Mouse (Mus musculus): ENCODE measurements at regions not wholly inside any gene's neighbourhood (a gene's known extent, or its start where the extent isn't known, plus 50 kb on each side); places are given as distances from the start of the nearest gene placed in this dataset.

- Histone ChIP-seq H3K27me3 (ENCODE audit: control insufficient read depth, insufficient read depth, insufficient read length) (no peaks in the 10 kb centered on the region), H3K4me2 (ENCODE audit: low read depth) (no peak overlapping the region), H3ac (ENCODE audit: control insufficient read depth, insufficient read length) (no peak overlapping the region), H3K79me2 (ENCODE audit: control insufficient read depth, insufficient read depth) (no peaks in the 10 kb centered on the region), H3K36me3 (ENCODE audit: control insufficient read depth, insufficient read depth) (no peaks in the 10 kb centered on the region), H3K4me3 (no peak overlapping the region)
- no peak for TF ChIP-seq POLR2A (IDR thresholded peaks at IDR 0.05; ENCODE audit: insufficient read length, low read depth)
- no peak for TF ChIP-seq E2F4 (IDR thresholded peaks at IDR 0.05; ENCODE audit: insufficient read depth)
- no peak for TF ChIP-seq TCF12 (IDR thresholded peaks at IDR 0.05; ENCODE audit: insufficient read depth, poor library complexity, severe bottlenecking)
- TF ChIP-seq USF1 (IDR thresholded peaks at IDR 0.05; ENCODE audit: low read depth) = no peak
- no peak for TF ChIP-seq REST (IDR thresholded peaks at IDR 0.05; ENCODE audit: insufficient read depth, insufficient read length)
- no peak for TF ChIP-seq POLR2AphosphoS2 (IDR thresholded peaks at IDR 0.05; ENCODE audit: insufficient read length, low read depth)
- TF ChIP-seq TCF3 (IDR thresholded peaks at IDR 0.05; ENCODE audit: insufficient read length, low read depth) = no peak
- TF ChIP-seq MYOD1 (IDR thresholded peaks at IDR 0.05; ENCODE audit: control insufficient read depth in 1 of 3, insufficient read length in 2 of 3, low read depth in 2 of 3) = no peak
- TF ChIP-seq SRF (IDR thresholded peaks at IDR 0.05; ENCODE audit: control insufficient read depth, insufficient read length, low read depth) = no peak
- TF ChIP-seq MAX (IDR thresholded peaks at IDR 0.05; ENCODE audit: low read depth) = no peak
- no peak for TF ChIP-seq MYOG (IDR thresholded peaks at IDR 0.05; ENCODE audit: control insufficient read depth in 1 of 3, insufficient read depth in 1 of 3, insufficient read length in 2 of 3, low read depth in 2 of 3)
- no peak for TF ChIP-seq CEBPB (IDR thresholded peaks at IDR 0.05; ENCODE audit: insufficient read depth, poor library complexity, severe bottlenecking)
These were observed 394.0 kb downstream of the Gm11232 start for GRCm38 (mm10) chr4:71363761-71364160.

- no peaks in the 10 kb centered on the region for H3K79me2 ChIP-seq (ENCODE audit: control insufficient read depth, insufficient read depth)
- H3K4me2 ChIP-seq (ENCODE audit: low read depth) = no peak overlapping the region
- no peak overlapping the region for H3ac ChIP-seq (ENCODE audit: control insufficient read depth, insufficient read length)
- H3K36me3 ChIP-seq (ENCODE audit: control insufficient read depth, insufficient read depth) = no peaks in the 10 kb centered on the region
- no peak overlapping the region for H3K4me3 ChIP-seq
- no peak for TF ChIP-seq POLR2A (IDR thresholded peaks at IDR 0.05; ENCODE audit: insufficient read length, low read depth)
- TF ChIP-seq REST (IDR thresholded peaks at IDR 0.05; ENCODE audit: insufficient read depth, insufficient read length) = no peak
- TF ChIP-seq TCF3 (IDR thresholded peaks at IDR 0.05; ENCODE audit: insufficient read length, low read depth) = no peak
- no peak for TF ChIP-seq POLR2AphosphoS2 (IDR thresholded peaks at IDR 0.05; ENCODE audit: insufficient read length, low read depth)
- no peak for TF ChIP-seq MYOD1 (IDR thresholded peaks at IDR 0.05; ENCODE audit: control insufficient read depth in 1 of 3, insufficient read length in 2 of 3, low read depth in 2 of 3)
- TF ChIP-seq SRF (IDR thresholded peaks at IDR 0.05; ENCODE audit: control insufficient read depth, insufficient read length, low read depth) = no peak
- TF ChIP-seq MAX (IDR thresholded peaks at IDR 0.05; ENCODE audit: low read depth) = no peak
- TF ChIP-seq E2F4 (IDR thresholded peaks at IDR 0.05; ENCODE audit: insufficient read depth) = no peak
- no peak for TF ChIP-seq USF1 (IDR thresholded peaks at IDR 0.05; ENCODE audit: low read depth)
- TF ChIP-seq TCF12 (IDR thresholded peaks at IDR 0.05; ENCODE audit: insufficient read depth, poor library complexity, severe bottlenecking) = no peak
- no peak for TF ChIP-seq MYOG (IDR thresholded peaks at IDR 0.05; ENCODE audit: control insufficient read depth in 1 of 3, insufficient read depth in 1 of 3, insufficient read length in 2 of 3, low read depth in 2 of 3)
- no peak for TF ChIP-seq CEBPB (IDR thresholded peaks at IDR 0.05; ENCODE audit: insufficient read depth, poor library complexity, severe bottlenecking)
- H3K27me3 ChIP-seq (ENCODE audit: control insufficient read depth, insufficient read depth, insufficient read length) = no peaks in the 10 kb centered on the region
These were observed 400.1 kb downstream of the Gm11232 start for GRCm38 (mm10) chr4:71357626-71358025.

GRCm38 (mm10) chr4:71356714-71357113 lies 401.1 kb downstream of the Gm11232 start:
- H3K79me2 ChIP-seq (ENCODE audit: control insufficient read depth, insufficient read depth) = no peaks in the 10 kb centered on the region
- TF ChIP-seq USF1 (IDR thresholded peaks at IDR 0.05; ENCODE audit: low read depth) = no peak
- no peak for TF ChIP-seq E2F4 (IDR thresholded peaks at IDR 0.05; ENCODE audit: insufficient read depth)
- TF ChIP-seq POLR2AphosphoS2 (IDR thresholded peaks at IDR 0.05; ENCODE audit: insufficient read length, low read depth) = no peak
- TF ChIP-seq MYOG (IDR thresholded peaks at IDR 0.05; ENCODE audit: control insufficient read depth in 1 of 3, insufficient read depth in 1 of 3, insufficient read length in 2 of 3, low read depth in 2 of 3) = no peak
- no peak for TF ChIP-seq CEBPB (IDR thresholded peaks at IDR 0.05; ENCODE audit: insufficient read depth, poor library complexity, severe bottlenecking)
- no peak for TF ChIP-seq TCF12 (IDR thresholded peaks at IDR 0.05; ENCODE audit: insufficient read depth, poor library complexity, severe bottlenecking)
- TF ChIP-seq MAX (IDR thresholded peaks at IDR 0.05; ENCODE audit: low read depth) = no peak
- TF ChIP-seq POLR2A (IDR thresholded peaks at IDR 0.05; ENCODE audit: insufficient read length, low read depth) = no peak
- TF ChIP-seq MYOD1 (IDR thresholded peaks at IDR 0.05; ENCODE audit: control insufficient read depth in 1 of 3, insufficient read length in 2 of 3, low read depth in 2 of 3) = no peak
- TF ChIP-seq REST (IDR thresholded peaks at IDR 0.05; ENCODE audit: insufficient read depth, insufficient read length) = no peak
- no peak for TF ChIP-seq SRF (IDR thresholded peaks at IDR 0.05; ENCODE audit: control insufficient read depth, insufficient read length, low read depth)
- TF ChIP-seq TCF3 (IDR thresholded peaks at IDR 0.05; ENCODE audit: insufficient read length, low read depth) = no peak
- no peak overlapping the region for H3ac ChIP-seq (ENCODE audit: control insufficient read depth, insufficient read length)
- no peak overlapping the region for H3K4me2 ChIP-seq (ENCODE audit: low read depth)
- H3K36me3 ChIP-seq (ENCODE audit: control insufficient read depth, insufficient read depth) = no peaks in the 10 kb centered on the region
- H3K4me3 ChIP-seq = no peak overlapping the region
- no peaks in the 10 kb centered on the region for H3K27me3 ChIP-seq (ENCODE audit: control insufficient read depth, insufficient read depth, insufficient read length)

GRCm38 (mm10) chr4:71356310-71356709 lies 401.5 kb downstream of the Gm11232 start:
- TF ChIP-seq MYOG (IDR thresholded peaks at IDR 0.05; ENCODE audit: control insufficient read depth in 1 of 3, insufficient read depth in 1 of 3, insufficient read length in 2 of 3, low read depth in 2 of 3) (no peak), CEBPB (IDR thresholded peaks at IDR 0.05; ENCODE audit: insufficient read depth, poor library complexity, severe bottlenecking) (no peak), TCF3 (IDR thresholded peaks at IDR 0.05; ENCODE audit: insufficient read length, low read depth) (no peak), USF1 (IDR thresholded peaks at IDR 0.05; ENCODE audit: low read depth) (no peak), POLR2AphosphoS2 (IDR thresholded peaks at IDR 0.05; ENCODE audit: insufficient read length, low read depth) (no peak), MAX (IDR thresholded peaks at IDR 0.05; ENCODE audit: low read depth) (no peak), SRF (IDR thresholded peaks at IDR 0.05; ENCODE audit: control insufficient read depth, insufficient read length, low read depth) (no peak), MYOD1 (IDR thresholded peaks at IDR 0.05; ENCODE audit: control insufficient read depth in 1 of 3, insufficient read length in 2 of 3, low read depth in 2 of 3) (no peak), TCF12 (IDR thresholded peaks at IDR 0.05; ENCODE audit: insufficient read depth, poor library complexity, severe bottlenecking) (no peak), E2F4 (IDR thresholded peaks at IDR 0.05; ENCODE audit: insufficient read depth) (no peak), REST (IDR thresholded peaks at IDR 0.05; ENCODE audit: insufficient read depth, insufficient read length) (no peak), POLR2A (IDR thresholded peaks at IDR 0.05; ENCODE audit: insufficient read length, low read depth) (no peak)
- Histone ChIP-seq H3K36me3 (ENCODE audit: control insufficient read depth, insufficient read depth) (no peaks in the 10 kb centered on the region), H3K79me2 (ENCODE audit: control insufficient read depth, insufficient read depth) (no peaks in the 10 kb centered on the region), H3K27me3 (ENCODE audit: control insufficient read depth, insufficient read depth, insufficient read length) (no peaks in the 10 kb centered on the region), H3K4me3 (no peak overlapping the region), H3ac (ENCODE audit: control insufficient read depth, insufficient read length) (no peak overlapping the region), H3K4me2 (ENCODE audit: low read depth) (no peak overlapping the region)

All from myocyte (in vitro differentiated cells).